Comparison of ENCODE assay signal across 9 mouse cellular contexts in the genomic region with DNA sequence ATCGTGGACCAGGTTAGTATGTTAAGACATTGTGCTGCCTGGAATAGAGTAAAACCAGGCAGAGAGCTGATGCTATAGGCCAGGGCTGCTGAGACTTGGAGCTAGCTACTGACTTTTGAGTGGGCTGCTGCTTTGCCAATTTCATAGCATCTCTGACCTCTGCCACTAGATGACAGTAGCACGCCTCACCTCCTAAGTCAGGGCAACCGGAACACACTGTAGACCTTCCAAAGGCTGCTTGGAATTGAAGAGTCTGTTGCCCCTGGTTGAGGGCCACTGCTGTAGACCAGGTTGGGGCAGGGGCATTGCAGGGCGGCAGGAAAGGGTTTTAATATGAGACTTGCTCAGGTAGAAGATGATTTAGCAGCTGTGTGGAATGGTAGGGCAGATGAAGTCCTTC. TPM values are rescaled to one million over a fixed set of nuclear protein-coding genes. Genes with fewer than 3 reads are reported as not detected.
DNase-seq lines count a peak whose midpoint lies in the region; ATAC-seq and TF ChIP-seq lines count a peak whose summit lies in the region.
"Had no signal": no experiment of that assay in that cellular context is flagged by ENCODE, and none has a peak within 500 bp of the region (broad histone marks: within the 10 kb centered on the region; RNA-seq: fewer than 3 reads in every experiment).

No protein-coding gene starts in this region.

- ATAC-seq in forebrain, postnatal 0 days, result peak; percentile 43
- ATAC-seq in forebrain, embryonic 12.5 days (ENCODE audit: low FRiP score), result no peak
- peak; percentile 17; the same call in 1 of the 2 replicates for ATAC-seq in granulocyte monocyte progenitor cell, adult 5-6 weeks (replicated peaks; ENCODE audit: poor library complexity, severe bottlenecking)
- ATAC-seq in stomach, postnatal 0 days (ENCODE audit: low FRiP score, low TSS enrichment), result no peak

- no peaks in the 10 kb centered on the region for H3K79me2 ChIP-seq in liver, adult 2 months (ENCODE audit: control insufficient read depth, insufficient read depth, low read length)

- no peak overlapping the region for H3K27ac ChIP-seq in forebrain, postnatal 0 days (ENCODE audit: low read depth, low read length)
- H3K27ac ChIP-seq in forebrain, embryonic 12.5 days, result no peak overlapping the region
- no peak overlapping the region for H3K27ac ChIP-seq in liver, adult 2 months (replicated peaks; ENCODE audit: insufficient read depth, low read depth, low read length)
- H3K27ac ChIP-seq in stomach, postnatal 0 days (replicated peaks), result no peak overlapping the region

- H3K4me3 ChIP-seq in forebrain, postnatal 0 days (ENCODE audit: low read depth, low read length), result no peak overlapping the region
- H3K4me3 ChIP-seq in forebrain, embryonic 12.5 days (replicated peaks), result no peak overlapping the region
- no peak overlapping the region for H3K4me3 ChIP-seq in liver, adult 2 months (ENCODE audit: insufficient read depth, low read depth, low read length)
- no peak overlapping the region for H3K4me3 ChIP-seq in stomach, postnatal 0 days (ENCODE audit: low read depth, low read length)
- H3K4me3 ChIP-seq: myocyte had no signal

- TF ChIP-seq CTCF in forebrain, postnatal 0 days (IDR thresholded peaks at IDR 0.05; ENCODE audit: low read depth), result peak; percentile 67
- peak; percentile 63 for TF ChIP-seq CTCF in liver, adult 2 months (IDR thresholded peaks at IDR 0.05; ENCODE audit: low read depth, low read length)
- TF ChIP-seq CTCF in stomach, postnatal 0 days (IDR thresholded peaks at IDR 0.05; ENCODE audit: low read depth), result peak; percentile 71

- H3K9me3 ChIP-seq in forebrain, postnatal 0 days (ENCODE audit: low read length), result no peaks in the 10 kb centered on the region
- H3K9me3 ChIP-seq in forebrain, embryonic 12.5 days, result no peaks in the 10 kb centered on the region
- H3K9me3 ChIP-seq in stomach, postnatal 0 days (ENCODE audit: control insufficient read depth, low read length), result no peaks in the 10 kb centered on the region

- no peak overlapping the region for H3K9ac ChIP-seq in forebrain, postnatal 0 days
- H3K9ac ChIP-seq in forebrain, embryonic 12.5 days, result no peak overlapping the region
- H3K9ac ChIP-seq in liver, adult 2 months (ENCODE audit: low read depth, low read length), result no peak overlapping the region
- H3K9ac ChIP-seq in stomach, postnatal 0 days (ENCODE audit: low read length), result no peak overlapping the region

- no peak for TF ChIP-seq POLR2A in liver, adult 2 months (IDR thresholded peaks at IDR 0.05; ENCODE audit: extremely low read depth, insufficient read depth, low read length)

- H3K36me3 ChIP-seq in forebrain, postnatal 0 days (ENCODE audit: insufficient read depth), result peaks cover 38% of the 10 kb centered on the region
- H3K36me3 ChIP-seq in forebrain, embryonic 12.5 days (replicated peaks), result peaks cover 62% of the 10 kb centered on the region
- peaks cover 31% of the 10 kb centered on the region for H3K36me3 ChIP-seq in liver, adult 2 months (ENCODE audit: control insufficient read depth, insufficient read depth, low read length)
- H3K36me3 ChIP-seq in stomach, postnatal 0 days (ENCODE audit: control insufficient read depth, insufficient read depth, low read length), result peaks cover 21% of the 10 kb centered on the region

- H3K4me2 ChIP-seq in forebrain, postnatal 0 days (ENCODE audit: low read depth), result no peak overlapping the region
- H3K4me2 ChIP-seq in forebrain, embryonic 12.5 days, result no peak overlapping the region
- no peak overlapping the region for H3K4me2 ChIP-seq in stomach, postnatal 0 days (replicated peaks; ENCODE audit: low read depth)

- TF ChIP-seq EP300 in stomach, postnatal 0 days (optimal IDR thresholded peaks at IDR 0.05), result no peak

- DNase-seq in forebrain, postnatal 0 days, result no peak
- DNase-seq in liver, adult 2 months (ENCODE audit: extremely low read depth, low read depth, low spot score), result peak; percentile 9
- no peak for DNase-seq in liver
- DNase-seq in stomach, postnatal 0 days (ENCODE audit: low spot score), result no peak
- no peak for DNase-seq in B cell, adult 2 months
- no peak for DNase-seq in urinary bladder, postnatal 25 days (ENCODE audit: low spot score)

- H3K27me3 ChIP-seq in forebrain, postnatal 0 days (ENCODE audit: insufficient read depth, low read length), result no peaks in the 10 kb centered on the region
- no peaks in the 10 kb centered on the region for H3K27me3 ChIP-seq in forebrain, embryonic 12.5 days
- no peaks in the 10 kb centered on the region for H3K27me3 ChIP-seq in liver, adult 2 months (ENCODE audit: control insufficient read depth, insufficient read depth, low read length)
- no peaks in the 10 kb centered on the region for H3K27me3 ChIP-seq in stomach, postnatal 0 days (ENCODE audit: control insufficient read depth, insufficient read depth, low read length)

- 97% methylated on average over 4 of the region's 4 CpGs for WGBS in forebrain, postnatal 0 days
- 87% methylated on average over 4 of the region's 4 CpGs for WGBS in forebrain, embryonic 12.5 days
- WGBS in liver, adult 2 months, result 86% methylated on average over 4 of the region's 4 CpGs
- WGBS in stomach, postnatal 0 days, result 92% methylated on average over 4 of the region's 4 CpGs

- no peaks in the 10 kb centered on the region for H3K4me1 ChIP-seq in forebrain, postnatal 0 days (ENCODE audit: insufficient read depth)
- no peaks in the 10 kb centered on the region for H3K4me1 ChIP-seq in forebrain, embryonic 12.5 days
- no peaks in the 10 kb centered on the region for H3K4me1 ChIP-seq in liver, adult 2 months (ENCODE audit: control insufficient read depth, insufficient read depth, low read length)
- no peaks in the 10 kb centered on the region for H3K4me1 ChIP-seq in stomach, postnatal 0 days (replicated peaks; ENCODE audit: control insufficient read depth, insufficient read depth)

RNA-seq across cellular contexts. Expression of a gene that starts 47.5 kb away (rescaled TPM):
- total RNA-seq in forebrain, postnatal 0 days (2014; rRNA removed), result 16.9 and 18.1 TPM in 2 replicates
- 16.6 and 19.0 TPM in 2 replicates for polyA plus RNA-seq in forebrain, postnatal 0 days (2015; fragmentation: Nextera tagmentation; extraction: Ambion mirVana)
- 23.7 and 27.4 TPM in 2 replicates for polyA plus RNA-seq in forebrain, embryonic 12.5 days (2016; fragmentation: Nextera tagmentation; extraction: Ambion mirVana)
- 6.2 and 6.4 TPM in 2 replicates for total RNA-seq in liver, adult 2 months (2014; rRNA removed)
- 5.7 and 6.1 TPM in 2 replicates for polyA plus RNA-seq in liver, adult 2 months (2012; rRNA removed)
- 15.0 and 17.3 TPM in 2 replicates for total RNA-seq in granulocyte monocyte progenitor cell, adult 5-6 weeks (2014; fragmentation: Nextera tagmentation)
- 12.7 and 14.3 TPM in 2 replicates for total RNA-seq in granulocyte monocyte progenitor cell, adult 5-6 weeks (2017)
- polyA plus RNA-seq in stomach, postnatal 0 days (2015; fragmentation: Nextera tagmentation; extraction: Ambion mirVana), result 10.8 and 11.3 TPM in 2 replicates

Comparison
In these comparisons a context has a peak if more than half of its experiments do, and no peak if none do; other contexts are left out.
1. ATAC-seq: peak in forebrain, postnatal 0 days (single experiment) and granulocyte monocyte progenitor cell, adult 5-6 weeks (single experiment); none in forebrain, embryonic 12.5 days (single experiment) and stomach, postnatal 0 days (single experiment).
2. Peak in every context shown above with its lines, with median percentiles within 50 percentile points of each other: CTCF ChIP-seq.